Mouse (Mus musculus): ENCODE data around the gene Col4a2.

Gene Col4a2

DNA sequence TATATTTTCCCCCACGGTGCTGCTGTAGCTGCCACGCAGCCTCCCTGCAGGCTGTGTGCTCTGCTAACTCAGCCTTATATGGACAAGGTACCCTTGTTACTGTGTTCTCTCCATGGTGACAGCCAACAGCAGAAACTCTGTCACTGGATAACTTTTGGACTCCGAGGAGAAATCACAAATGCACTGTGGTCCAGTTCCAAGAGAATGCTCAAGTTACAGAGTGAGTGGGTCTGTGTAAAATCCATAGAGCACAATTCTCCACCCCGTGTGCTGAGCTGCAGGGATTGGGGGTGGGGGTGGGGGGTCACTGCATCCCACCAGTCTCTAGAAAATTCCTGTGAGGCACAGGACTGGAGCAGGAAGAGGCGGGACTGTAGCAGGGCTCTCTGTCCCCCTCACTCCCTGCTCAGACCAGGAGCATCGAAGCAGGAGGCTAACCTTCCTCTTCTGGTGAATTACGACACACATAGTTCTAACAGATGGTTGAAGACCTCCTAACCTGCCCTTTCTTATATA is 45.4 kb downstream of the Col4a2 start:
- no peak for DNase-seq (ENCODE audit: low read depth, low spot score)

DNA sequence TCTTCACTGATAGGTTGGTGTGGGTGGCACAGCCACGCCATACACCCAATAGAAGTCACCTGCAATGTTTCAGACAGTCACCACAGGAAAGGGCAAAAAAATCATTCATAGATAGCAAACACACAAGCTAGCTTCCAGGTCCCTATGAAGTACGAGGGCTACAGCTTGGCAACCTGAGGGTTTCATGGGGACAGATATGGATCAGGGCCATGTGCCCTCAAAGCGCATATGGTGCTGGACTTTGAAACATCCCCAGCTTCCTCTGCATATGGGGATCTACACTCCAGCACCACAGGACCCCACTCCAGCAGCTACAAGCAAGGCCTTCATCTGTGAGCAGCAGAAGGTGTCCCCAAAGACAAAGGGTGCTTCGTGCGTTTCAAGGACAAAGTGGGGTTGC is 47.2 kb downstream of the Col4a2 start:
- DNase-seq (ENCODE audit: low read depth, low spot score): no peak

DNA sequence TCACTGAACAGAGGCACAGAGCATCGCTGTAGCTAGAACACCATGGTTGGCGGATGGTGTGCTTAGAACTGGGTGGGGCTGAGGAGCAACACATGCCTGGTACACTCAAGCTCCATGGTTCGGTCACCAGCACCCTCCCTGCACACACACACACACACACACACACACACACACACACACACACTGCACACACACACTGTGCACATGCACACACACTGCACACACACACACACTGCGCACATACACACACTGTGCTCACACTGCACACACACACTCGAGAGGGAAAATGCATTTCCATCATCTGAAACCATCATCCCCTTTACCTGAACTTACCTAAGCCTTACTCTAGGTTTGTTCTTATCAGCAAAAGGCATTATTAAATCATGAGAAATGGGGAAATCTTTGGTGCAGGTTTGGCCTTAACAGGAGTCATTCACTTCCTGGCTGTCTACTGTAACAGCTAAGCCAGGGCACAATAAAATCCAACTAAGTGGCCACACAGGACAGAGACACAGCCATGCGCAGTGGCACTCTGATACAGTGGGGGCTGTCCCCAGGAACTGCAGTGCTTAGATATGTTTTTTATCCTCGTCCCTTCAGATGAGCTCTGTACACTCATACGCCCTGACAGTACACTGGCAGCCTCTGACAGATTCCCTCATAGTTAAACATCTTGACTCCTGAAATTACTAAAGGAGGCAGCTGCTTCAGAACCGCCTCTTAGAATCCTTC is 49.1 kb downstream of the Col4a2 start:
- no peak for DNase-seq (ENCODE audit: low read depth, low spot score)

DNA sequence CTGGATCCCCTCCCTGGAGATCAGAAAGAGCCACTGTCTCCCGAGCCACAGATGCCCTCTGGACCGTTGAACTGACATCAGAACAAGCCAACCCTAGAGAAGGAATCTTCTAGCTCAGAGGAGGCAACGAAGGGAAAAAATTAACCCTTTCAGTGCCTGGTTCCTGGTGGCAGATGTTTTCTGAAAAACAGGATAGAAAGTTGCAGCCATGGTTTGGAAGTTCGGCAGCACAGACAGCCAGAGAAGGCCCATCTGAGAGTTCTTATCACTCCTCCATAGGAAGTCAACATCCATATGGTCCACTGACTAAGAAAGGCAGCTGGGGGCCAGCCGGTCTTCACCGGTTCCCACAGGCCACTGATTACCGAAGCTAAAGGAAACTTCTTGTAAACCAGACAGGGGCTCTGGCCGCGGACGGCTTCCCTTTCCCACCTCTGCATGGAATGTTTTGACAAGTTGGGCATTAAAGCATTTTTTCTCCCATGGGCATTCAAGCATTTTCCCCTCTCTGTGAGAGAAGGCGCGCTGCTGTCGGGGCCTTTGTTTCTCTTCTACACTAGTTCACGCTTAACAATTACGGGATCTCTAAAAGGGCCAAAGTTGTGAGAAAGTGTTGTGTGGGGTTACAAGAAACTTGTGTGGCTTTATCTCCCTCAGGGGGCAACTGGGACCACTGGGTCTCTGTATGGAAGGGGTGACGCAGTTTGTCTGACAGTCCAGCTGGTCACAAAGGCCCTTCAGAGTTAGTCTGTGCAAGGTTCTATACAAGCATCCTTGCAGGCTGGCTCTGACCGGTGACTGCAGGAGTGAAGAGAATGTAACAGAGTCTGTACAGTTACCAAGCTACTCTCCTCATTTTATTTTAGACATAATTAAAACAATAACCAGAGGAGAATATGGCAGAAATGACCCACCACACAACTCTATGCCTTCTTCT is 49.9 kb downstream of the Col4a2 start:
- DNase-seq (ENCODE audit: low read depth, low spot score): no peak

DNA sequence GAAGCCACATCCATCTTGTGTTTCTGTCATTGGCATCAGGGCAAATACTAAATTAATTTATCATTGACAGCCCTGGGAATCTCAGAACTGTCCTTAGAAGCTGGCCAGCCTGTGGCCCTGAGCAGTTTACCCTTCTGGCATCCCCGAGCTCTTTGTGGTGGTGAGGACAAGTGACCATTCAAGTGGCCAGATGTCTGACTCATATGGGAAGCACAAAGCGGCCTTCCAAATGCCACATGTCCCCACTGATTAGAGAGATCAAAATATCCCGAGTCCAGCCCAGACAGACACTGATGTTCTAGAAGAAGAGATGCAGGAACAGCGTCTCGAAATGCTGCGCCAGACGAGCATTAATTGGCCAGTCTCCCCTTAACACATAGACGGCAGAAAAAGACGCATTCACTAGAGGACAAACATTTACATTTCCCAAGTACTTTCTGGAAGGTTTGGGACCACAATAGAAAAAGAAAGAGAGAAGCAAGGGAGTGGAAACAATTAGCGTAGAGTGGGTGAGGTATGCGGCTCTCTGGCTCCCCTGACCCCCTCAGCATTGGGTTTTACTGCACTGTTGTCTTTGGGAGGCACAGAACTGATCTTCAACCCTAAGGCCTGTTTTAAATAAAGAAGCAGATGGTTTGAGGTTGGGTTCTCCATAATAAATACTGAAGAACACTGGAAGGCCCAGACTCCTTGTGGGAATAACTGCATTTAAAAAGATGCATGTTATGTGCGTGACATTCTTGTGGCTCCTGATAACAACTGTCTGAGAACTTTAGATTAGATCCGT is 50.9 kb downstream of the Col4a2 start:
- DNase-seq (ENCODE audit: low read depth, low spot score): no peak

DNA sequence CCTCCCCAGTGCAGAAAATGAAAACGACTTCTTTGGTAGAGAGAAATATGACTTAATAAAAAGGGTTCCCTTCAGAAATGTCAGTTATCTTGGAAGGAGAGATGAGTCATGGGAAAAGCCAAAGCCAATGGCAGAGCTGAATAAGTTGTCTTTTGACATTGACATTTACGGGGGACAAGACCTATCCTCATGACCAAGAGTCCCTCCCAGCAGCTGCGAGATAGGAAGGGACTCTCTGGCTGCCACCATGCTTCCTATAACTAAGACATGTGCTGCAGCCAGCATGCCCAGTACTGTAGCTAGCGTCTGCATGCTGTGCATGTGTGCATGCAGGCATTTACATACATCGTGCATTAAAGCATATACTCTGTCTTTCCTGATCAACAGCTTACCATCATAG is 53.6 kb downstream of the Col4a2 start:
- DNase-seq (ENCODE audit: low read depth, low spot score): no peak

DNA sequence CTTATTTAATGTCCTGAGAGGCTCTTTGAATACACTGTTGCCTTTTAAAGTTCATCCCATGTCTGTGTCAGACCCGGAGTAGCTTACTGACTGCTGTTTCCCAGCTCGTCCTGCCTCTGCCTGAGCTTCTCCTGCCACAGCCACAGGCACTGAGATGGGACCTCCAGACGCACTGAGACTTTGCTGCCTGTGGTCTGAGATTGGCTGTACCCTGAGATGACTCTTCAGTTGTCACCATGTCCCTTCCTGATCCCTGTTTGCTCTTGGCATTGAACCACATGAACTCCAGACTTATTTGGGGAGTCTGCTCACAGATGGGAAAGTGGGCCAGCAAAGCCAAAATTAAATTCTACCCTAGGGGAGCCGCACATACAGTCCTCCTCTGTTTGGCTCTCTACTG is 54.1 kb downstream of the Col4a2 start:
- DNase-seq (ENCODE audit: low read depth, low spot score): no peak

DNA sequence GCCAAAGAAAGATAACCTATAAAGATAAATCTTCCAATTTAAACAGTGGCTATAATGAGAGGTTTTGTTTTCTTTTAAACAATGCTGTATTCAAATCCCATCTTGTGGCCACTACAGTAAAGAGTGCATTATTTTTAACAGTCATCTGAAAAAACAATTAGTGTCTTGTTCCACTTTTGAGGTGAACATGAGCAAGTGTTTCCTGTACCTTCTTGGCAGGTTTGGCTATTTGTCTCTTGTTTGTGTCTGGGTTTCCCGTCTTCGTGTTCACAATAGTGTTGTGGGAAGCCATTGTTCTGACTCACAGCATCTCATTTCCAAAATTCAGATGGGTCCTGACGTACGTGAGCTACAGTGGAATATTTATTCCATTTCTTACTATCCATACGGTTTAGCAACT is 55.1 kb downstream of the Col4a2 start:
- no peak for DNase-seq (ENCODE audit: low read depth, low spot score)

DNA sequence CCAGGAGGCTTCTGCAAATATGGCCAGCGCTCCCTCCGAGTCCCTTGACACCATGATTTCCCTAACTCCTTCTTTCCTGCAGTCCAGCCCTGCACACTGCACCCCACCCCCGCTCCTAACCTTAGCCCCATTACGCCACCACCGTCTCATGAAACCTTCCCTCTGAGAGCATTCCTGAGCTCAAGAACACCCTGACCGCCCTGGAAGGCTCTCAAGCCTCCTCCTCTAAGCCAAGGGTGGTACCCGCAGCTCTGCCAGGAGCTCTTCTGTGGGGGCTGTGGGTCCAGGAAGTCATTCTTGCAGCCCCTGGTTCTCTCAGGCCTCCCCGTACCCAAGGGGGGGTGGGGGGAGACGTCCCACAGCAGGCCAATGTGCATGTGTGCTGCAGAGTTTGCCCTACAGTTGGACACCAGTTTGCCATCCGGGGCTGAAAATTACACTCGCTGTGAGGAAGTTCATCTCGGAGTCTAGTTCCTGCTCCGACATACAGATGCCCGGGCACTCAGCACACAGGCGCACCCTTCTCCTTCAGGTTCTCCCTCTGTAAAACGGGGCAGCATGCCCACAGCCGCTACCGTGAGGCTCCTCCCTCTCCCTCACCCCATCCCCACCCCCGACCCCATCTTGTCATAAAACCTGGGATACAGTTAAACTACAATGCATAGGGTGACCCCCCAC is 57.1 kb downstream of the Col4a2 start:
- DNase-seq (ENCODE audit: low read depth, low spot score): no peak

DNA sequence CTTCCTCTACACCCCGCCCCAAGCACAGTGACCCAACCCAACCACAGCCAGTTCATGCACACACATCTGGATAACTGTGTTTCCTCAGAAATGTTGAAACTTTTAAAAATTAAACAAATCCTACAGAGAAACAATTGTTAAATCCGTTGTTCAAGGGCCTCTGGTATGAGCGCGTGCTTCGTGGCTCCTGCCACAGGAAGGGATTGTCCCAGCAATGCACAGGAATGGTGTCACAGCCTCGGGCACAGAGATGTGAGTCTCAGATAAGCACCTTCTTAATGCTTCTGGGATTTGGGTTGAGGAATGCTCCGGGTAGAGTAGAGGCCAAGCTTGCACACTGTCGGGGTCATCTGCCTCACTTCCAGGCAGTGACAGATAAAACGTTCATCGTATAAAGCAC is 58.7 kb downstream of the Col4a2 start:
- DNase-seq (ENCODE audit: low read depth, low spot score): no peak

DNA sequence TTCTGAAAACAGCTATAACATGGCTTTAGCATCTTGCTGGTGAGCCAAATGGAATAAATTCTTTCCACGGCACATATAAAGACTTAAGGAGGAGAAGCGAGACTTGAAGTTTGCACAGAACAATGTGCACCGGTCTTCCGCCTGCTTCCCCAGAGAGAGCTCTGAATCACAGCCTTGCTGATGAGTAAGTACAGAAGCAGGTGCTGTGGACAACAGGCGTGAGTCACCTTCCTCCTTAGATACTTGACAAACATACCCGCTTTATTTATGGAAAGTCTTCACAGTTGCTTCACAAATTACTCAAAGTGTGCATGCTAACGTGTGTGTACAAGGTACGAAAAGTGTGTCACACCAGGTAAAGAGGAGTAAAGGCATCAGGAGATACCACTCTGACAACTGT is 59.5 kb downstream of the Col4a2 start:
- DNase-seq (ENCODE audit: low read depth, low spot score): no peak

DNA sequence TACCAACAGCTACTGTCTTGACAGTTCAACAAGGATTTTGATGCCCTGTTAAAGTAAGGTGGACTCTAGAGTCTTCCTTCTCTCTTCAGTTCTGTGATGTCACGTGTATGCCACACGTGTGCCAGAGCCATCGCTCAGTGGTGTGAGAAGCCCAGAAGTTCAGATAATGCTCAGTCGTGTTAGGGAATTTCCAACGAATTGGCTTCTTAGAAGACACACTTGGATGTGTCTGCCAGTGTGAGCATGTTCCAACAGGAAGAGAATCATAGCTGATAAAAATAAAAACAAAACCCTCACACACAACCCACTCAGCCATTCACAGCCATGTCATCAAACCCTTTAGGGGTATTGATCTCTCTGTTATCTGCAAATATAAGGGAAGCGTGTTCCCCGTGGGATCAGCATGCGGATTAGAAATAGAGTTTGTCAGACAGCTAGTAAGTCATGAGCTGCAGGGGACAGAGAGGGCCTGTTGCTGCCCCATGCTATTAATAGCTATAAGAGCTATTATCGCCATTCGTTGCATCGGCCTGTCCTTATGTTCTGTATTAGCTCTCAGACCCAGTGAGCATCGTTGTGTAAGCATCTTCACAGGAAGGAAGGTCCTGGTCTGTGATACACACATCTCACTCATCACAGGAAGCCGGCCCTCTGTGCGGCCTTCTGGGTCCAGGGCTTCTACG is 61.2 kb downstream of the Col4a2 start:
- no peak for DNase-seq (ENCODE audit: low read depth, low spot score)

DNA sequence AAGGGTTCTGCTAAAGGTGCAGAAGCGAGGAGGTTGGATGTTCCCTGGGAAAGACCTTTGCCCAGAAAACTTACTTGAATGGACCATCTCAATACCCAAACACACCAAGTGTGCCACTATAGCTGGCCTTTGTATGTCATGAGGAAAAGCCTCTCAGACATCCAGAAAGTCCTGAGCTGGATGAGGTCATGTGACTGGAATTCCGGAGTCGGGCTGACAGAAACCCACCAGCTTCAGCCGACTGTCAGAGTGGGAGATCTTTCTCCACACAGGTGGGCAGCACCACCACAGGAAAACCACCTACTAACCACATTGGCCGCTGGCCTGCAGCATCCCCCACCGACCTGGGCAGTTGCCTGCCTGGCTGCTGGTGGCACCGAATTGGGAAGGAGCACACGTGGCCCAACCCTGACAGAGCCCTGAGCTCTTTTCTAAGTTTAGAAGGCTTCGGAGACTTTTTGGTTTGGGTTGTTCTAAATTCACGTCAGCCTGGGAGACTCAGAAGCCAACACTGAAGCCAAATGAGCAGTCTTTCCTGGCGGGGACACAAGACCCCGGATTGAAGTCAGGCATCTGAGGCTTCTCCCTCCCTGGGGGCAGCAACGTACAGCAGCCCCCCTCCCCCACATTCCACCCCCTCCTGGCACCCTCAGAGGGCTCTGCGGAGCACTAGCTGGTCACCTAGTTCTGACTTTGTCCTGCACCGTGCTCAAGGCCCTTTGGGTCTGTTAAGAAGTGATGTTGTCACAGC is 61.9 kb downstream of the Col4a2 start:
- DNase-seq (ENCODE audit: low read depth, low spot score): no peak

DNA sequence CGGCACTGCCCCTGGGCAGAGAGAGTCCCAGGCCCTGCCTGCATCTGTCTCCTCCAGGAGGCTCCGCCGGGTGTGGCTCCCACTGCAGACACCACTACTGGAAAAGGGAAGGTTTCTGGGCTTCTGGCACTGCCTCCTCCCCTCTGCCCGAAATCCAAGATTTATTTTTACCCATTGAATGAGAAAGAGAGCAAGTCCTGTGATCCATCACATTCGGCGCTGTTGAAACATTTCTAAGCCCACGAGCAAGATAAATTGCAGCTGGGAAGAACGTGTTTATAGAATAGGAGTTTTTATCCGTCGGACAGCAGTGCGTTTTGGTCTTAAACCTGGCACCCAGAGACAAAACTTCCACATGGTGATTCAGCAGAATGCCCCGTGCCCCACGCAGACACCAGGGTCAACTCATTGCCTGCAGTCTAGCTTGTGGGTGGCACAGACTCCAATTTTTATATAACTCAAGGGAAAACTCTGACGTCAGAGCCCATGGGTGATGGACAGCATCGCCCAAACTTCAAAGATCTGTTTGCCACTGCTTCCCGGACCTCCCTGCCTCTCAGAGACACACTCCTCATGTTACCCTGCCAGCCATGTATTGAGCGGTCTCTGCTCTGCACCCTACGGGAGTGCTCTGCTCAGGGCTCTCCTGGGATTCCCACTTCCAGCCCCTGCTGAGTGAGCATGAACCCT is 63.3 kb downstream of the Col4a2 start:
- DNase-seq (ENCODE audit: low read depth, low spot score): no peak

DNA sequence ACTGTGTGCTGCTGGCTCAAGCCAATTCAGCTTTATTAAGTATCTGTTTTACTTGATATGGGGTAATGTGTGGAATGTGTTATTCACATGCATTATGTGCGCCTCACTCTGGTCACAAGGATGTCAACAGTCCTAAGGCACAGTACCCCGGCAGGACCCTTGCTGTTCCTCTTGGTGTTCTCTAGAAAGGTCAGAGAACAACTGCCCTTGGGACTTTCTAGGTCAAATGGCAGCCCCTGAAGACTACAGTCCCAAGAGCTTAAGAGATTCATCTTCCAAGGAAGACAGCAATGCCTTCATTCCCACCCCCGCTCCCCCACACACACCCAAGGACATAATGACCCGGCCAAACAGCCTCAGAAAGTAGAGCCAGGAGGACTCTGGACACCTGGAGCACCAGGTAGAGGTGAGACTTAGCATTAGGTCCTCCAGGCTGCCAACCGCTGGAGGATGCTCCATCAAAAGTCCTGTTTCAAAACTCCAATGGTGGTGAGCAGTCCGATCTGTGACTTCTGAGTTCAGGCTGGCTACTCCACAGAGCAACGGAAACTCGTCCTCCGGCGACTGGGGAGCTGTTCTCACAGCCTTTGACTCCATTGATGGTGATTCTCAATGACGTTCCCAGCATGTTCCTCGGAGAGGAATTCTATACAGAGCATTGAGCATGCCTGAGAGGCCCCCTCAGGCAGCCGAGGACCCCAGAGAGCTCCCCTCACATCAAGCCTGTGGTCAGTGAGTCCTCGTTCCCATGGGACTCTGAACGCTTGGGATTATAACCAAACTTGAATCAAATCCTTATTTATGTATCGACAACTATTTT is 65.0 kb downstream of the Col4a2 start:
- no peak for DNase-seq (ENCODE audit: low read depth, low spot score)

DNA sequence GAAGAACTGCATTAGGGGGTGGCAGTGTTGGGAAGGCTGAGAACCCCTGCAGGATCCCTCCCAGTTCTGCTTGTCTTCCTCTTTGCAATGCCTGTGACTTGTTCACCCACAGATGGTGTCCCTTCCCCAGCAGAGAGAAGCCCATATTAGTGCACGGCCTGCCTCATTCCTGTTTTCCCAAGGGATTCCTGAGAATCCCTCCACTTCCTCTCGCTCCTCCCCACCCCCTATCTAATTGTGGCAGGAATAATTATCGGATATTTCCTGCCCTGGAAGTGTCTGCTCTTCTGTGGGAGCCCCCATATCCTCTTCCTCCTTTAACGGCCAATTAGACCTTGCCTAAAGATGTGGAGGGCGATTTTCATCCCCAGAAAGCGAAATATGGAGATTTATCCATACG is 67.0 kb downstream of the Col4a2 start:
- no peak for DNase-seq (ENCODE audit: low read depth, low spot score)

DNA sequence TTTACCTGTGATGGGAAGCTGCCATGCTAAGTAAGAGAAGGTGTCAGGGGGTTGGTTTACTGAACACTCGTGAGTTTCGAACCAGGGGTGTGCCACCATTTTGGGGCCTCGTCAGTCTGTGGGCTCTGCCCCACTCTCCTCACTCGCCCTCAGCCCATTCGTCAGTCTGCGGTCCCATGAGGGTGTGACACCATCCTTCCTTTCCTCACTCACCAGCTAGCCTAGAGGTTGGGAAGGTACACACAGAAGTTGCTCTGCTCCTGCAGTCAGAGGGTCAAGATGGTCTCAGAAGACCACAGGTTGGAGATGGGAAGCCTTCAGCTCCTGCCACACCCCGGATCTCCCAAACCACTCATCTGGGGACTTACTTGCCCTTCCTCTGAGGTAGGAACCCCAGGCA is 68.9 kb downstream of the Col4a2 start:
- DNase-seq (ENCODE audit: low read depth, low spot score): no peak

DNA sequence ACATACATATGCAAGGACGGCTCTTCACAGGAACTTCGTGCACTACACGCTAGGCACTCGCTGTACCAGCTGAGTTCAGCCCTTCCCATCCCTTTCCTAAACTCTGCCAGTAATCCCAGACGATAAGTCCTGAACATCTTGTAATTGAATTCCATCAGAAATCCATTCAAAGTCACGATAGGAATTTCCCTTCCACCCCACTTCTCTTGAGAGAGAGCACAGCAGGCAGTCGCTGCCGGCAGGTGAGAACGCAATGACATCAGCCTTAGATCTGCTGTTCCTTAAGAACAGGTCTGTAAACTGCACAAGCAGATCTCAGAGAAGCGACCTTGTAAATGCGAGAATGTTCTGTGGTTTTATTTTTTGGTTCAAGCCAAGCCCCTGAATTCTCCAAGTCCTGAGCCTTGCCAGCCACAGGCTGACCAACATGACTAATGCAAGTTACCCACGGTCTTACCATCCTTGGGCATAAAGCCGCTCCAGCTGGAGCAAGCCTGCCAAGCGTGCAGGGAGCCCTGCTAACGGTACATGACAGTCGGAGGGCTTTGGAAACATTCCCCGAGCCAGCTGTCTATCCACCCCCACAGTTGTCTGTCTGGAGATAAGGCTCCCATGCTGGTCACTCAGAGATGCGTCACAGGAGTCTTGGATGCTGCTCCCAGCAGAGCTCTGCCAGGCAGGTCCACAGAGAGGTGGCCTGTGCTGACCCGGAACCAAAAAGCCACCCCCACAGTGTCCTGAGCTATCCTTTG is 69.6 kb downstream of the Col4a2 start:
- no peak for DNase-seq (ENCODE audit: low read depth, low spot score)
